Mouse (Mus musculus) layer of hippocampus, postnatal 14 days (tissue): ENCODE results near the gene Eya2. TPM values are rescaled to one million over a fixed set of nuclear protein-coding genes. Genes with fewer than 3 reads are reported as not detected.
A peak's percentile ranks its signal among the peaks of the same experiment; 100 is the strongest.
"Not testable (repeated sequence)": the region's sequence is repeated elsewhere in the genome, so short reads cannot be mapped to it uniquely, and the experiment has no call there.

ENCODE experiments used
- DNase-seq, 2 experiments: peaks; one replicate each; pipeline ENCODE4 v3.0.0; 2021 to 2022; ENCODE audit warnings: low spot score in 2 of 2, mixed read lengths in 1 of 2
- total RNA-seq, 2 experiments: library from RNA; stranded (reverse); gene quantifications; 2 replicates each; pipeline ENCODE4 v1.2.3; 2021

The Eya2 gene
- total RNA-seq, 2 experiments from 2014 or later, result 3.4 to 5.6 TPM

DNA sequence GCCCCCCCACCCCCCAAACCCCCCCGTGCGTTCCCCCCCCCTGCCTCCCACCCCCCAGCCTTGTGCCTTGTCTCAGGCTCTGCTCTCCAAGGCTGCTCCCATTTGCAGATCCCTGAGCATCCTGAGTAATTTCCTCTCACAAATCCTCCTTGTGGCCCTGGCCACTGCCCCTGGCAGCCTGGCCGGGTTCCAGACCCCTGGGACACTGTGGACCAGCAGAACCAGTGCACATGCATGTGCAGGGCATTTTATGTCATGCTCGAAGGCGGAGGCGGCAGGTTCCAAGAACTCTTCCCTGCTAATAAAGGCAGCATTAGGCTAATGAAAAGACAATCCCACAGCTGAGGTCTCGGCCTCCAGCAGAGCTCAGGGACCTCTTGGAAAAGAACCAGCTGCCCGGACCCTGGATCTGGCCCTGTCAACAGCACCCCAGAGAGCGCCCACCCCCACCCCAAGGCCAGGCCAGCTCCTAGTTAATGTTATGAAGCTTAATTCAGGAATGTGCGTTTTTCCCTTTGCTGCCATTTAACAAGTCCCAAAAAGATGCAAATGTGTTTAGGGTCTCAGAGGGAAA lies 174.6 kb downstream of the Eya2 start:
- DNase-seq, result no peak

DNA sequence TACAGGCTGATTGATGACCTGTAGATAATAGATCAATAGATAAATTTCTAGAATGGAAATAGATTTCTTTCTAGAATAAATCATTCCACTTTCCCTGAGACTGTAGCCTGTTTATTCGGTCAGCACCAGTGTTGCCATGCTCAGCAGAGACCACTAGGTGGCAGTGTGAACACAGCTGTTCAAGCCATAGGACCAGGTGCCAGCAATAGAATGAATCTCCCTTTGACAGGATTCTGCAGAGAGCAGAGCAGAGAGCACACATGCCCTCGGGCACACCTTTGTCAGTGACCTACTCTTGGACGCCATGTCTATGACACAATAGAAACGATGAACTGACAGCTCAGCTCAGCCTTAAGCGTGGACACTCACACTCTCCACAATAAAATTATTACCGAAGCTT lies 184.1 kb downstream of the Eya2 start:
- peak; percentile 76 to 90 for DNase-seq

DNA sequence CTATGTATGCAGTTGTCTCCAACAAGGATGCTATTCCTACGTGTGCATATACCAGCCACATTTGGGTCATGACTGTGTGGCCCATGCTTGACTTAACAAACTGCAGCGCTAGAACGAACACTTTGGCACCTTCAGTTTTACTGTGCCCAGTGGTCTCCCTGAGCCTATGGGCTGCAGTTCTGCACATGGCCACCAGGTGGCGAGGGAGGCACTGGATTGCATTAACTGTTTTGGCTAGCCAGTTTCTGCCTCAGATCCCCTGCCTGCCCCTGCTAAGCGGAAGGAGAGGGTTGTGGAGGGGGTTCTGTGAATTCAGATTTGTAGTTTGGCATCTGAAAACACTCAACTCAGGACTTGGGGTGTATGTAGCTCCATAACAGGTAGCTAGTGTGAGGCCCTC lies 187.5 kb downstream of the Eya2 start:
- peak; percentile 82 to 85 for DNase-seq

DNA sequence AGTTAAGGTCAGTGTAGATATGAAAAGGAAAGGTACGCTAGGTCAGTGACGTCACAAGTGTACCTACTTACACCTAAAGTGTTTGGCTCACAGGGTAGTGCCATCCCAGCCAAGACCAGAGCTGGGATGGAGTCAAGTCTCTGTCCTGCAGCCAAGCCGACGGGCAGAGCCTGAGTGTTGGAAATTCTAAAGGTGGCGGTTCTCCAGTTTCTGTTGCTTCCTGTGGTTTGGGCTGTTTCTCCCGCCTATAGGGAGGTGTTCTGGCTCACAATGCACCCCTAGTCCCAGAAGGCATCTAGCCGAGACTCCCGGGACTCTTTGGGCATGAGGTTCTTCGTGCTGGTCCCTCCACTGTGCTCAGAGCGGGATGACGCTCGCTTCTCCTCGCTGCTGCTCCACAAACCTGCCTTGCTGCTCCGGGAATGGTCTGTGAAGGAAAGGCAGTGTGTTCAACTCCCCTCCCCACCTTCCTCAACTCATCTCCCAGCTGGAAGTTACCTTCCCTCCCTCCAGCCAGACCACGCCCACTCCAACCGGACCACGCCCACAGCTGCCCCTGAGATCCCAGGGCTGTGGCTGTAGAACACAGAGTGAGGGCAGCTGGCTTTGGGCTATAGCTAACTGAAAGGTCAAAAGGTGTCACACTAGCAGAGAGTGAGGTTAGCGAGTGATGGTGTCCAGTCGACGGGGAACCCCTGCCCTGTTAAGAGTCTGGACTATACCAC lies 190.6 kb downstream of the Eya2 start:
- DNase-seq, result no peak

DNA sequence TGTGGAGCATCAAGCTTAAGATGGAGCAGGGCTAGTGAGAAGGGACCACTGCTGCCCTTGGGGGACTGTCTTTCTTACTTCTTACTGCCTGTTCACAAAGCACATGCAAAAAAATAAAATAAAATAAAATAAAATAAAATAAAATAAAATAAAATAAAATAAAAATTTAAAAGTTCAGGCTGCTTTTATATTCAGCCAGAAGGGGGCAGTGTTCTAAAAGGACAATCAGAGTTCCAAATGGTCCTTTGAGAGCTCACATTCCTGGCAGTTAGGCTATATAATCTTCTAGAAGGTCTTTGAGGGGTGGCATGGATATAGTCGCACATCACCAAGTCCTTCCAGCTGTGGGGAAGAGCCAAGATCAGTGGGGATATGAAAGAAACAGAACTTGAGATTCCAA lies 191.6 kb downstream of the Eya2 start:
- DNase-seq, result no peak

DNA sequence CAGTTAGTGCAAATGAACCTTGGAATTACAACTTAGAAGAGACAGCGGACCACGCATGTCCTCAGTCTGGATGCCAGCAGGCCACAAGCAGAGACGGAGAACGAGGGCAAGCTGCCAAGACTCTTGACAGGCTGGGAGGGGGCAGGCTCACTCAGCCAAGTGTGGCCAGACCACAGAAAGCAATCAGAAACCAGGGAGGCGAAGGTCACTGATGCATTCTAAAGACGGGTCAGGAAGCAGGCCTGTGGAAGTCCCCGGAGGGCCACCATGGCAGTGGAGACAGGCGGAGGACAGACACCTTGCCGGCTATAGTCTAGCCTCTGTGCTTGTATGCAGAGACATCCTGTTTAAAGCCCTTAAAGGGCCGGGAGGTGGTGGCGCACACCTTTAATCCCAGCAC lies 193.2 kb downstream of the Eya2 start:
- DNase-seq, result peak; percentile 73 to 83

DNA sequence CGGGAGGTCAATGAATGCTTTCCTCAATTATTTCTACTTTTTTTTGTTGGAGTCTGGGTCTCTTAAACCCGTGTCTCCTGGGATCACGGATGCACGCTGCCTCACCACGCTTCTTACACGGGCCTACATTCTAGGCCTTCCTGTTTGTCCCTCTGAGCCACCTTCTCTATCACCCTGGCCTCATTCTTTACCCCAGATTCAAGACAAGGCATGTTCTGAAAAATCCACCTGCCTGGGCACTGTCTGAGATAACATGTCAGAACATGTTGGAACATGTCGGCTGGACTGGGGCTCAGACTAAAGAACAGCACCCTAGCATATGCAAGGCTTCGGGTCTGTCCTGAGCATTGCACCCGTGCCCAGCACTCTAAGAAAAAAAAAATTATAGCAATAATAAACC lies 194.0 kb downstream of the Eya2 start:
- DNase-seq, result no peak

DNA sequence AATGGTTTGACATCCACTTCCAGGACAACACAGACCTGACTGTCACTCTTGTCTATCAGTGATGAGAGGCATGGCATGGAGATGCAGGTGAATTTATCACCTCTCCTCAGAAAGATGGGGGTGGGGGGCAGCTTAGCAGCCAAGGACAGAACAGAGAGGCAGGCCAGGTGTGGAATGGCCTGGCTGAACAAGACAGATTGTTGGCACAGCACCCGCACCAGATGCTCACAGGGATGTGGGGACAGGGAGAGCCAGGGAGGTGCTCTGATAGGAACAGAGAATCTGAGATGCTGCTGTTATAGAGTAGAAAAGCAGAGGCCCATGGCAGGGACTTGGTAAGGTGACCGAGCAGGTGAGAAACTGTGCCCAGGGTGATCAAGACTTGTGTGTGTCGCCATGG lies 194.8 kb downstream of the Eya2 start:
- no peak for DNase-seq

DNA sequence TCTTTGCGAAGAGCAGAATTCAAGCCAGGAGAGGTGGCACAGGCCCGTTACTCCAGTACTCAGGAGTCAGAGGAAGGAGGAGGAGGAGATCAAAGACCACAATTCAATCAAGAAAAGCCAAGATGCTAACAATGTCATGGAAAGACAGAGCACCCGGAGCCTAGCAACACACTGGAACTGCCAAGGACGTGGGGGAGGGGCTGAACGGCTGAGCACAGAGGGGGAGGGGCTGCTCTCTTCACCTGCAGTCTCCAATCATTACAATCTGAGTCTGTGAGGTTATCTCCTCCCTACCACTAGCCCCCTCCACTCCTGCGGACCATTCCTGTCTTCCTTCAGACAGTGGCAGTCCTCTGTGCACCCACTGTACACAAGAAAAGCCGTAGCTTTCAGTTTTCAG lies 196.2 kb downstream of the Eya2 start:
- no peak for DNase-seq

DNA sequence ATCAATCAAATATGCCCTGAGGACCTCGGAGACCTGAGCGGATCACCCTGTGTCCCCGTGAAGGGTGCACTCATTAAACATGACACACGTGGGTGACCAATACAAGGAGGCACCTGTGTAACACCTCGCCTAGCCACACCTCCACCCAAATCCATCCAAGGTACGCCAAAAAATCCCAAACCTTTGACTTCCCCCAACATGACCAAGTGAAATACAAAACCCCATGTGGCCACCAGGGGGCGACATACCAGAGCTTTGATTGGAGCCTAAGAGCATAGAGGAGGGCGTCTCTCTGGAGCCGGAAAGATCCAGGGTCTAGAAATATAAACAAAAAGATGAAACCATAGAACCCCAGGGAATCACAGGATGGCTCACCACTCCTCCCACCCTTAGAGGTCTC lies 196.8 kb downstream of the Eya2 start:
- DNase-seq, result peak in 1 of 2 experiments; percentile 56

DNA sequence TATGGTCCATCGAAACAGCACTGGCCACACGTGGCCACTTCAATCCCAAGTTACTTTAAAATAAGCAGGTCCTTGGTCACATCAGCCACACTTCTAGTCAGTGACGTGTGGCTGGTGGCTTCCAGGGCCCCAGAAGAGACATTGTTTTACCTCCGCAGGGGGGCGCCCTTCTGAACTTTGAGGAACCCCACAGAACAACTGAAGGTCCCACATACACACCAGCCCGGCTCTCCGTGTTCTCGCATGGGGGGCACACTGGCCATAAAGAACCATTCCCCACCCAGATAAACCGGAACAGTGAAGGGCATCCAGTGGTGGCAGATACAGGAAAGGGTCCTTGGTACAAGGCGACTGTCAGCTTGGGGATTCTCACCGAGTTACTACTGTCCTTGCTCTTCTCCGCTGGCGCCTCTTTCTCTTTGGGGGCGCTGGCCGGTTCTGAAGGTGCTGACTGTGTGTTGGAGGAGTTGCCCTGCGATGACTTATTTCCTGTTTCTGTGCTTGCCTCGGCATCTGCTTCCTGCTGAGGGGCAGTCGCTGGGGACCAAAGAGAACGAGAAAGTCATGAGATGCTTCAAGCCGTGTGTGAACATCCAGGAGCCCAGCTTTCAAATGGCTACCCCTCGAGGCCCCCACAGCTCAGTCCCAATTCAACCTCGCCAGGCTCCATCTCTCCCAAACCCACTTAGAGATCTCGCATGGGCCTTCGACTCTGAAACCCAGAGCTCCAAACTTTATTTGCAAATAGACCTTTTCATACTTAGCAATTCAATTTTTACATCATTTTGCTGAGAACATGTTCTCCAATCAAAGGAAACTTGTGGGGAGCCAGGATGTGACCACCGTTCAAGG lies 197.8 kb downstream of the Eya2 start:
- DNase-seq, result no peak

DNA sequence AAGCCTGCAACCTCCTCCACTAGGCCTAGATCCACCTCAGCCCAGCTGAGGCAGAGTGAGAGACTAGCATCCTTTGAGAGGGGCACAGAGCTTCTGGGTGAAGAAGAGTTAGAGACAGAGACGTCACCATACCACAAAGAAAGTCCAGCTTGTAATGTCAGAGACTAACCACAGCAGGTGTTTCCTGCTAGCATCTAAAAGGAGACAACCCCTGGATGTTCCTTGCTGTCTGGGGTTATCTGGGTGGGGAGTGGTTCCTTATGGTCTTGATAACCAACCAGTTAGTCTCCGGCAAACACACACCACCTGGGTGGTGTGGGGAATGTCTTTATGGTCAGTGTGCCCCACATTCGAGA lies 198.4 kb downstream of the Eya2 start:
- no peak for DNase-seq

DNA sequence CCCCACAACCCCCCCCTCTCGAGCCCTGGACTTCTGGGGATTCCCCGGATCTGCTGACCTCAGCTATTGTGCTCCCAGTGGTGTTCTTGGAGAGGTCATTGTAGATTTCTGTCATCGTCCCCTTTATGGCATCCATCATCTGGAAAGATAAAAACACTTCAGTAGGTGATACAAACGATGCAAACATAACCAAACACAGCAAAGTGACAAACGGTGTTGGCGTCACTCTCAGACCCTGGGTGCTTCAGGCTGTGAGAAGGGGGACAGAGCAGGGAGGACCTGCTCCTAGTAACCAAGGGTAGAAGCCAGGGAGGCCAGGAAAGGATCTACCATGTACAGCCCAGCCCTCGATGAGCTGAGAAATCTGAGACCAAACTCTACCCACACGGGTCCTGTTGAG lies 203.0 kb downstream of the Eya2 start:
- no peak for DNase-seq

DNA sequence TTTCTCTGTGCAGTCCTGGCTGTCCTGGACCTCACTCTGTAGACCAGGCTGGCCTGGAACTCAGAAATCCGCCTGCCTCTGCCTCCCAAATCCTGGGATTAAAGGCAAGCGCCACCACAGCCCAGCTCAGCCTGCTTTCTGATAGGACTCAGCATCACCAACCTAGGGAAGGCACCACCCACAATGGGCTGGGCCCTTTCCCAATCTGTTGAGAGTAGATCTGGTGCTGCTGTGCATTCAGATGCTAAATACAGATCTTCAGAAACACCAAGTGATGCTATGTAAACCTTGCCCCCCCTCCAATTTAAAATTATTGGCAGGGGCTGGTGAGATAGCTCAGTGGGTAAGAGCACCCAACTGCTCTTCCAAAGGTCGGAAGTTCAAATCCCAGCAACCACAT lies 205.3 kb downstream of the Eya2 start:
- not testable (repeated sequence) for DNase-seq

DNA sequence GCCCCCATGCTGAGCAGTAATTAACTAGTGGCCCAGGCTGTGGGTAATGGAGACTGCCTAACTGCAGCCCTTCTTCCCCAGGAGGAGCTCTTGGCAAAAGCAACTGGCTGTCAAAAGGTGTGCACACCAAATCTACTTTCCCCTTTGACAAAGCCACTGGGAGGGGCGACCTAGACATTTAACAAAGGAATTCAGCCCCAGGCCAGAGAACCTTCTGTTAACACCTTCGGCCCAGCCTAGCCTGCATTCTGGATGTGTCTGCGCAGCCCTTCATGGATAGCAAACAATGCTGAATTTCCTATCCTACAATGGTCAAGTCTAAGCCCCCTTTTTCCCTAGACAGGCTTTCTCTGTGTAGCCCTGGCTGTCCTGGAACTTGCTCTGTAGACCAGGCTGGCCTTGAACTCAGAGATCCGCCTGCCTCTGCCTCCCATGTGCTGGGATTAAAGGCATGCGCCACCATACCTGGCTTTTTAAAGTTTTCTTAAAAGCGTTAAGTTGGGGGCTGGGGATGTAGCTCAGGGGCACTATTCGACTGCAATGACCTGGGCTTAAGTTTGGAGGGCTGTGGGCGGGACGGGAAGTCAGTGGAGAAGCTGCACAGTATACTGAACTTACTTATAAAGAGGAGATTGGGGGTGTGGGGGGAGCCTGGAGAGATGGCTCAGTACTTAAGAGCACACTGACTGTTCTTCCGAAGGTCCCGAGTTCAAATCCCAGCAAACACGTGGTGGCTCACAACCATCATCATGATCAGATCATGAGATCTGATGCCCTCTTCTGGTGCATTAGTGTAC lies 213.5 kb downstream of the Eya2 start:
- no peak for DNase-seq

DNA sequence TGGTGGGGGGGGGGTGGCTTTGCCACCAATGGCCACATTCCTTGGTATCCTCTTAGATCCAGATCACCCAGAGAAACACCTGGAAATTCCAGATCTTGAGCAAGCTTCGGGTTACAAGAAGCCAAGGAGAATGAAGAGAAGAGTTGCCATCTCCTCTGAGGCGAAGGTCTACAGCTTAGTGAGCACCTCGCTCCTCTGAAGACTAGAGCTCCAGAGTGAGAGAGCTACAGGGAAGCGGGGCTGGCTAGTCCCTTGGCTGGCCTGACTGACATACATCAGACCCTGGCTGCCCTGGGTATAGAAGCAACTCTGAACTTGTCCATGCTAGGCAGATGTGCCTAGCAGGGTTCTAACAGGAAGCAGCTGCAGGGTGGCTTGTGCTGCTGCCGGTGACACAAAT lies 214.3 kb downstream of the Eya2 start:
- no peak for DNase-seq

DNA sequence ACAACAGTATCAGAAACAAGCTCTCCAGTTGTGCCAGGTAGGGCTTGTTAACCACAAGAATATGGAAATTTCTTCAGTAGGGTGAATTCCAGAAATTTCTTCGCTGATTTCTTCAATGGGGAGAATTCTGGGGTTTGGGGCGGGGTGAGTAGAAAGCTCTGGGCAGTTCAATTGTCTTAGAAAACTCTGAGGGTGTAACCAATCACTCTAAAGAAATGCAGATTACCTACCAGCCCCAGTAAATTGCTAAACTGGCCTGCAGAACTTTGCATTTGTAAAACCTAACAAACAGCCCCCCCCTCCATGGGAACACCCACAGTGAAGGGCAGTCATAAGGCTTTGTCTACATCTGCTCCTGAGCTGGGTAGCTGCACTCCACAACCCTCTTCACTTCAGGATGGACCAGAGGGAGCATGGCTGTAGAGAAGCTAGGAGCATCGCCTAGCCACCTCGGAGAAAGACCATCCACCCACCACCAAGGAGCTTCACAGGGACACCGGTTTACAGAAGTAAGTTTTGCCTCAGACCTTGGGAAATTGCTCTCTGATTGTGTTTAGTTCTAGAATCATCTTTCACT lies 215.2 kb downstream of the Eya2 start:
- no peak for DNase-seq

DNA sequence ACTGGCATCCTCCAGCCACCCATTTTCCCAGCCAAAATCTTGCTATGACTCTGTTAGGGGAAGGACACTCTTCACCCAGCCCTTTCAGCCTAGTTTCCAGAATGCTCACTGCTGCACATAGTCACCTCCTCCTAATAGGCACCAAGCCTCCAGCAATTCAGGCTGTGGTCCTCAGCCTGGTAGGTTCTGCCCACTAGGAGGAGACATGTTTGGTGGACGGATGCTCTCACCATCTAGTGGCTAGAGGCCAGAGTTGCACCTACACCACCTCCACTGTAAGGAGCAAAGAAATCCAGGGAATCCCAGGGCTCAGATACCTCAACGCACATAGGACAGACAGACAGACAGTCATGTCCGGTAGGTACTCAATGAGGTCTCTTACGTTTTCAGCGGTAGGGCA lies 216.7 kb downstream of the Eya2 start:
- DNase-seq, result peak; percentile 61 to 67

DNA sequence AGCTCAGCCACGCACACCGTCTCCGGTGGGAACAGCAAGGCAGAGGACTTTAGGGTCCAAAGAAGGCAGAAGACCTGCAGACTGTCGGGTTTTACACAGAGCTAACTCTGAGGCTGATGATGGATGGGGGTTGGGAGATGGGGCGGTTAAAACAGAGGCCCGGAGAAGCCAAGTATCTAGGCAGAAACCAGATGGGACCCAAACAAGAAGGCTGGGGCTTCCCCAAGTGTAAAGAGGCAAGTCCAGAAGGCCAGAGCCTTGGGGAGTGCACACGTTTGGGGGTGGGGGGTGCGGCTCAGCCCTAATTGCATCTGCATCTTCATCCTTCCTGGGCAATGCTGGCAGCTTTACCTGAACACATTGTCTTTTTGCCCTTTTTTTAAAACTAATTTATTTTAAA lies 218.1 kb downstream of the Eya2 start:
- no peak for DNase-seq

DNA sequence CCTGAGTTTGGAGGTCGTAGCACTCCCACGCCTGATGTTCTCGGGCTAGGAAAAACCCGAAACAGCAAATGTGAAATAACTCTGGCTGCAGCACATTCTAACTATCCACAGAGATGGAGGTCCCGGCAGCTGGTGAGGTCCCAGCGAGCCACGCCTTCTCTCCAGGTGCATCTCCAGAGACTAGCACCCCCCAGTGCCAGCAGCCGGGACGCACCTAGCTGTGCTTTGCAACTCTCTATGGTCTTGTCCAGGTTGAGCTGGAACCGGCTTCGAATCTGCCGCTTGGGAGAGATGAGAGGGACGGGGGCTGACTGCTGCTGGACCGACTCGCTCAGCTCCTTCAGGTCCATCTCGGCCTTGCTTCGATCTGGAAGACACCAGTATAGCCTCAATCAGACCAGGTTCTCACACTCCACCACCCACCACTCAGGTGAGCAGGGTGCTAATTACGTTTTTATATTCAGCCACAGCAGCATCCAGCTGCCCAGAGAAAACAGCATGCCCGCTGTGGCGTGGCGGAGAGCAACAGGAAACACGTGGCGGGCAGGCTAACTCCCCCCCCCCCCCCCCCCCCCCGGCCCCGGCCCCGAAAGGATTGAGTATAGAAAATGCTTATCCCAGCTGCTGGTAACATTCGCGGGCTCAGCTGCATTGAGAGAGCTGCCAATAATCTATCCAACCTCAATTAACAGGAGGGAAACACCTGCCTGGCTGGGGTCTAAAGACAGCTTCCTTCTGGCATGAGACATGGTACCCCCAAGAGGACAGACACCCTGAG lies 220.5 kb downstream of the Eya2 start:
- DNase-seq, result no peak
